Mouse (Mus musculus) liver, embryonic 14.5 days (tissue): ENCODE results near the gene Wdr86. TPM values are rescaled to one million over a fixed set of nuclear protein-coding genes. Genes with fewer than 3 reads are reported as not detected.
A peak's percentile ranks its signal among the peaks of the same experiment; 100 is the strongest.

Experiments used
- ATAC-seq: fragments of 200-750 bp; cut with Nextera tagmentation; 2 replicates; pipeline ENCODE4 v1.8.0; 2017; ENCODE audit warnings: moderate number of reproducible peaks, mild to moderate bottlenecking, moderate library complexity; ENCODE audit not compliant: insufficient read depth
- DNase-seq, 3 experiments: peaks; one replicate each; pipeline ENCODE4 v3.0.0-alpha.2; 2012 to 2013; ENCODE audit warnings: low read depth in 3 of 3, low spot score in 3 of 3
- H3K27ac ChIP-seq: fragments of 300-500 bp; sonication (generic); 2 replicates; pipeline ENCODE4 v1.5.1; 2014; ENCODE audit warnings: moderate library complexity, mild to moderate bottlenecking, control low read depth, inconsistent platforms
- H3K27me3 ChIP-seq: fragments of 300-500 bp; sonication (generic); 2 replicates; pipeline ENCODE4 v1.6.1; 2014; ENCODE audit warnings: mild to moderate bottlenecking, low read length, moderate library complexity; ENCODE audit not compliant: control insufficient read depth, insufficient read depth
- H3K36me3 ChIP-seq: fragments of 300-500 bp; sonication (generic); replicated peaks from 2 replicates; pipeline ENCODE4 v1.6.1; 2014; ENCODE audit warnings: low read depth; ENCODE audit not compliant: control insufficient read depth, insufficient read depth
- H3K4me1 ChIP-seq, 2 experiments: fragments of 200-500 bp in 1 of 2; fragments of 300-500 bp in 1 of 2; sonication (generic) in 1 of 2; replicated peaks; 2 replicates each; pipeline ENCODE4 v1.6.1; 2012 to 2014; ENCODE audit warnings: antibody characterized with exemption in 1 of 2, inconsistent platforms in 1 of 2, low read length in 1 of 2; ENCODE audit not compliant: control insufficient read depth in 2 of 2, insufficient read depth in 2 of 2
- H3K4me2 ChIP-seq: fragments of 300-500 bp; sonication (generic); 2 replicates; pipeline ENCODE4 v1.6.1; 2014; ENCODE audit warnings: low read depth, mild to moderate bottlenecking, control low read depth, moderate library complexity
- H3K4me3 ChIP-seq, 2 experiments: fragments of 200-500 bp in 1 of 2; fragments of 300-500 bp in 1 of 2; sonication (generic) in 1 of 2; 2 replicates each; pipeline ENCODE4 v1.5.1; 2012 to 2014; ENCODE audit warnings: low read depth in 2 of 2, low read length in 2 of 2, mild to moderate bottlenecking in 2 of 2, control low read depth in 1 of 2, inconsistent platforms in 1 of 2, moderate library complexity in 1 of 2; ENCODE audit not compliant: insufficient read depth in 1 of 2
- H3K9ac ChIP-seq: fragments of 300-500 bp; sonication (generic); replicated peaks from 2 replicates; pipeline ENCODE4 v1.6.1; 2014; ENCODE audit warnings: mild to moderate bottlenecking, control low read depth, moderate library complexity
- H3K9me3 ChIP-seq: fragments of 300-500 bp; sonication (generic); 2 replicates; pipeline ENCODE4 v1.6.1; 2016; ENCODE audit warnings: low read length, mixed read lengths; ENCODE audit not compliant: control insufficient read depth
- CTCF ChIP-seq: IDR thresholded peaks from 2 replicates; pipeline ENCODE4 v1.5.1; 2016; ENCODE audit warnings: antibody characterized with exemption, low read depth, control low read depth
- EP300 ChIP-seq: IDR thresholded peaks from 2 replicates; pipeline ENCODE4 v1.6.1; 2016; ENCODE audit warnings: antibody characterized with exemption, low read depth
- WGBS: fragments of 180-500 bp; shearing (Covaris S2); extraction: QIAGEN DNeasy Blood & Tissue Kit; methylation state at CpG from one replicate; pipeline ENCODE4 v1.1.7; 2014; ENCODE audit not compliant: insufficient replicate concordance; 5-methylcytosine and 5-hydroxymethylcytosine counted together
- polyA plus RNA-seq, 2 experiments: library from polyadenylated mRNA; depleted of rRNA in 1 of 2; stranded (reverse) in 1 of 2; unstranded in 1 of 2; fragments of >200 nt; fragmentation: Nextera tagmentation in 1 of 2; extraction: Ambion mirVana in 1 of 2; gene quantifications; 2 replicates each; pipeline versions ENCODE4 v1.2.1 to v1.2.3; 2012 to 2014

Gene Wdr86
- polyA plus RNA-seq, 2 experiments = 1.1 to 1.4 TPM

GRCm38 (mm10) chr5:24743956-24744355 lies 13.4 kb upstream of the Wdr86 start:
- ATAC-seq (no peak), DNase-seq (no peak)
- no peak overlapping the region for H3K27ac ChIP-seq
- no peak for TF ChIP-seq CTCF
- 75% methylated on average over 10 of the region's 10 CpGs for WGBS
- no peak overlapping the region for H3K4me2 ChIP-seq
- H3K4me1 ChIP-seq = peaks cover 0 to 8% of the 10 kb centered on the region in 2 experiments; a peak in 2 of 4 replicates
- H3K36me3 ChIP-seq = no peaks in the 10 kb centered on the region
- no peaks in the 10 kb centered on the region for H3K9me3 ChIP-seq
- no peak overlapping the region for H3K9ac ChIP-seq
- no peaks in the 10 kb centered on the region for H3K27me3 ChIP-seq
- H3K4me3 ChIP-seq = no peak overlapping the region

DNA sequence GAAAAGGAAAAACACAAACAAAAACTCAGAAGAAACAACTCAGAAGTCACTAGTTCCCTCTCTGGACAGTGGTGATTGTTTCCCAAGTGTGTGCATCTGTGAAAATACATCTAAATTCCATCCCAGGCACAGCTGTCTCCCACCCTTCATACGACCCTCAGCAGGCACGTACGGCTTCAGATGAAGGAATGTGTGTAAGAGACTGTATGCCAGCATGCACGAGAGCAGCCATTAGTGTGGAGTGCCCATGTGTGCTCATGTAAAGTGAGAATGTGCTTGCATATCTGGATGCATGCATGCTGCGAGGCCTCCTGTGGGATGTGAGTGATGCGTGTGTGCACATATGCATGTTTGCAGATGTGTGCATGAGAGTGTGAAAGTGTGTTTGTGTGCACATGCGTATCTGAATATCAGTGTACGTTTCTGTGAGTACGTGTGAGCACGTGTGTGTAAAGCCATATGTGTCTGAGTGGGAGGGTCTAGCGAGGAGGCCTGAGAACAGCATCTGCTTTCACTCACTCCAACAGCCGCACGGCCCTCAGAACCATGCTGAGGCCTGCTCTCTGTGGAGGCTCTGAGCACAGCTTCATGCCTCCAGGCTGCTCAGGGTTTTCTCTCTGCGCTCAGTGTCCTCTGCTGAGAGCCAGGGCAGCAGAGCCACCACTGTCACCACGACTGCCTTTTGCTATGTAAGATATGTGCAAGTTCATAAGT lies 10.8 kb upstream of the Wdr86 start:
- DNase-seq (no peak), ATAC-seq (no peak)
- TF ChIP-seq EP300 = no peak
- TF ChIP-seq CTCF = no peak
- Histone ChIP-seq H3K4me1 (peaks cover 0 to 16% of the 10 kb centered on the region in 2 experiments; a peak in 2 of 4 replicates), H3K27ac (no peak overlapping the region), H3K4me2 (no peak overlapping the region), H3K9me3 (no peaks in the 10 kb centered on the region), H3K4me3 (no peak overlapping the region), H3K36me3 (no peaks in the 10 kb centered on the region), H3K27me3 (no peaks in the 10 kb centered on the region), H3K9ac (no peak overlapping the region)
- 70% methylated on average over 15 of the region's 15 CpGs for WGBS

GRCm38 (mm10) chr5:24739141-24739753 lies 8.7 kb upstream of the Wdr86 start:
- Histone ChIP-seq H3K27me3 (no peaks in the 10 kb centered on the region), H3K36me3 (no peaks in the 10 kb centered on the region), H3K4me3 (no peak overlapping the region), H3K27ac (no peak overlapping the region), H3K4me2 (peak overlapping the region; percentile 24), H3K9ac (no peak overlapping the region), H3K4me1 (peaks cover 0 to 16% of the 10 kb centered on the region in 2 experiments; a peak in 2 of 4 replicates), H3K9me3 (no peaks in the 10 kb centered on the region)
- TF ChIP-seq CTCF = no peak
- no peak for TF ChIP-seq EP300
- WGBS = 10% methylated on average over 15 of the region's 15 CpGs
- no peak for DNase-seq
- ATAC-seq = 0 out of 2 replicates have a peak, but pooled peaks have one; percentile 26

DNA sequence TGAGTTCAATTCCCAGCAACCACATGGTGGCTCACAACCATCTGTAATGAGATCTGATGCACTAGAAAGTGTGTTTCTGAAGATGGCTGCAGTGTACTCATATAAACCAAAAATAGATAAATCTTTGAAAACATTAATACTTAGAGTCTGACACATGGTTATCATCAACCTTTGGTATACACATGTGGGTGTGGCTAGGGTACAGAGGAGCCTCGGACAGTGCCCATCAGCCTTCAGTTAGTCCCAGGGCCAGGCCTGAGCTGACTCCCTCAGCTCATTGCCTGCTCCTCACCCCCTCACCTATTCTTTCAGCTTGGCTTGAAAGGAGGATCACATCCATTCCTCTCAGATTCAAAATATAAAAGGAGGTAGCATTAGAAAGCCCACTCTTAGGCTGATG lies 8.0 kb upstream of the Wdr86 start:
- Histone ChIP-seq H3K4me3 (no peak overlapping the region), H3K27me3 (no peaks in the 10 kb centered on the region), H3K4me1 (peaks cover 3 to 20% of the 10 kb centered on the region in 2 experiments; a peak in 2 of 4 replicates), H3K36me3 (no peaks in the 10 kb centered on the region), H3K4me2 (no peak overlapping the region), H3K9me3 (no peaks in the 10 kb centered on the region), H3K27ac (no peak overlapping the region), H3K9ac (no peak overlapping the region)
- TF ChIP-seq EP300 (no peak), CTCF (no peak)
- ATAC-seq (no peak), DNase-seq (no peak)
- 9% methylated on average over 1 of the region's 1 CpGs for WGBS

GRCm38 (mm10) chr5:24737595-24737994 lies 7.1 kb upstream of the Wdr86 start:
- no peak overlapping the region for H3K4me2 ChIP-seq
- H3K27me3 ChIP-seq = no peaks in the 10 kb centered on the region
- H3K9me3 ChIP-seq = no peaks in the 10 kb centered on the region
- no peaks in the 10 kb centered on the region for H3K36me3 ChIP-seq
- H3K27ac ChIP-seq = no peak overlapping the region
- no peak overlapping the region for H3K9ac ChIP-seq
- whole genome bisulfite sequencing = 79% methylated on average over 10 of the region's 10 CpGs
- DNase-seq (no peak), ATAC-seq (no peak)
- no peak for TF ChIP-seq CTCF
- H3K4me1 ChIP-seq = peaks cover 3 to 25% of the 10 kb centered on the region in 2 experiments; a peak in 2 of 4 replicates
- H3K4me3 ChIP-seq = no peak overlapping the region
